Mouse (Mus musculus) bone marrow, adult 2 months (tissue): ENCODE data around the gene Rnf26.

Experiments
- CTCF ChIP-seq: fragments of 200-500 bp; IDR thresholded peaks from 2 replicates; pipeline ENCODE4 v1.5.1; 2011; ENCODE audit warnings: low read length, control low read depth; ENCODE audit not compliant: control insufficient read depth, insufficient read depth
- POLR2A ChIP-seq: fragments of 200-500 bp; IDR thresholded peaks from 2 replicates; pipeline ENCODE4 v1.6.1; 2011; ENCODE audit warnings: low read depth, mild to moderate bottlenecking, control low read depth, low read length, borderline replicate concordance; ENCODE audit not compliant: control insufficient read depth

GRCm38 (mm10) chr9:44081581-44081980 is 31.7 kb downstream of the Rnf26 start:
- TF ChIP-seq CTCF (no peak), POLR2A (no peak)
